Mouse (Mus musculus) bone marrow, adult 2 months (tissue): ENCODE results near the gene Nfkb1.

ENCODE experiments used
- CTCF ChIP-seq: fragments of 200-500 bp; IDR thresholded peaks from 2 replicates; pipeline ENCODE4 v1.5.1; 2011; ENCODE audit warnings: low read length, control low read depth; ENCODE audit not compliant: control insufficient read depth, insufficient read depth
- POLR2A ChIP-seq: fragments of 200-500 bp; IDR thresholded peaks from 2 replicates; pipeline ENCODE4 v1.6.1; 2011; ENCODE audit warnings: low read depth, mild to moderate bottlenecking, control low read depth, low read length, borderline replicate concordance; ENCODE audit not compliant: control insufficient read depth

GRCm38 (mm10) chr3:135575126-135575525 lies 116.2 kb downstream of the Nfkb1 start:
- TF ChIP-seq CTCF: no peak
- TF ChIP-seq POLR2A: no peak
